In the genomic region with DNA sequence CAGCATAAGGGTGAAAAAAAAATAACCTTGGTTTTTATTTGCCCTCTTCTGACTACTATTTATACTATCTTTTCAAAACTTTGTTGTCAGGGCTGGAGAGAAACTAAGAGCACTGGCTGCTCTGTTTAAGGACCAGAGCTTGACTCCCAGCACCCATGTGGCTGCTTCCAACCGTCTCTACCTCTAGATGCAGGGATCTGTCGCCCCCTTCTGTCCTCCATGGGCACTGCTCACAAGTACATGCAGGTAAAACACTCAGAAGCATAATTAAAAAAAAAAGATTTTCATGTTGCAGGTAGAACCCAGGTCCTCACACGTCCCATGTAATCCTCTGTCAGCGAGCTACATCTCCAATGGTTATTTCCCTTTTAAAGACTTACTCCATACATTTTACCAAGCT, we compare ENCODE assay signal across 23 mouse cellular contexts.
DNase-seq lines count a peak whose midpoint lies in the region; ATAC-seq and TF ChIP-seq lines count a peak whose summit lies in the region.
"Had no signal": no experiment of that assay in that cellular context is flagged by ENCODE, and none has a peak within 500 bp of the region (broad histone marks: within the 10 kb centered on the region; RNA-seq: fewer than 3 reads in every experiment).

No protein-coding gene starts in this region.

- no peak for DNase-seq in hindbrain, postnatal 0 days (ENCODE audit: low spot score)
- DNase-seq in lung, embryonic 14.5 days: no peak
- no peak for DNase-seq in lung, postnatal 25 days (ENCODE audit: low spot score)
- no peak for DNase-seq in T-cell, adult 2 months (ENCODE audit: low spot score)
- DNase-seq: adrenal gland, postnatal 25 days; B cell, adult 2 months; cerebellum, adult 18-20 months; forebrain, postnatal 0 days; gastrocnemius, postnatal 10 days; heart, adult 18-20 months; kidney, postnatal 10 days; lung, postnatal 10 days; thymus, postnatal 25 days had no signal

- no peak overlapping the region for H3K4me2 ChIP-seq in hindbrain, postnatal 0 days (ENCODE audit: low read depth, low read length)
- no peak overlapping the region for H3K4me2 ChIP-seq in hindbrain, embryonic 12.5 days (replicated peaks)
- H3K4me2 ChIP-seq in lung, embryonic 14.5 days: no peak overlapping the region
- H3K4me2 ChIP-seq: embryonic facial prominence, embryonic 12.5 days; heart, embryonic 15.5 days; intestine, embryonic 15.5 days; neural tube, embryonic 13.5 days; stomach, embryonic 15.5 days had no signal

- H3K9me3 ChIP-seq in hindbrain, postnatal 0 days (ENCODE audit: low read length): no peaks in the 10 kb centered on the region
- no peaks in the 10 kb centered on the region for H3K9me3 ChIP-seq in hindbrain, embryonic 12.5 days (replicated peaks)
- H3K9me3 ChIP-seq in lung, embryonic 14.5 days (ENCODE audit: low read depth, low read length): 0 out of 2 replicates have a peak, but pooled peaks cover 3% of the 10 kb centered on the region
- no peaks in the 10 kb centered on the region for H3K9me3 ChIP-seq in ES-Bruce4 (replicated peaks; ENCODE audit: control insufficient read depth, insufficient read depth, low read length, poor library complexity, severe bottlenecking)
- H3K9me3 ChIP-seq: heart, embryonic 15.5 days; hindbrain, embryonic 10.5 days; megakaryocyte, embryonic 14.5 days; neural tube, embryonic 13.5 days; stomach, embryonic 15.5 days had no signal

- no peak for TF ChIP-seq EP300 in ES-Bruce4 (IDR thresholded peaks at IDR 0.05; ENCODE audit: insufficient read depth, low read depth, low read length)

- TF ChIP-seq CTCF in hindbrain, postnatal 0 days (IDR thresholded peaks at IDR 0.05; ENCODE audit: low read depth): peak; percentile 27; the same call in 1 of the 2 replicates
- peak; percentile 19; the same call in 1 of the 2 replicates for TF ChIP-seq CTCF in lung, embryonic 14.5 days (IDR thresholded peaks at IDR 0.05; ENCODE audit: low read depth)
- TF ChIP-seq CTCF in ES-Bruce4 (IDR thresholded peaks at IDR 0.05; ENCODE audit: low read depth, low read length): peak; percentile 32
- TF ChIP-seq CTCF in small intestine, adult 2 months (IDR thresholded peaks at IDR 0.05; ENCODE audit: extremely low read depth, insufficient read length, insufficient replicate concordance, low read depth, low read length): peak; percentile 29; the same call in 1 of the 2 replicates

- 94% methylated on average over 4 of the region's 4 CpGs for WGBS in hindbrain, postnatal 0 days
- WGBS in hindbrain, embryonic 12.5 days: 85% methylated on average over 4 of the region's 4 CpGs
- 93% methylated on average over 4 of the region's 4 CpGs for WGBS in lung, embryonic 14.5 days
- 92% methylated on average over 4 of the region's 4 CpGs for WGBS in small intestine, adult 2 months

- ATAC-seq in hindbrain, postnatal 0 days: no peak
- no peak for ATAC-seq in hindbrain, embryonic 12.5 days (ENCODE audit: low FRiP score)
- no peak for ATAC-seq in lung, embryonic 14.5 days (ENCODE audit: insufficient read depth)
- ATAC-seq: forebrain, postnatal 0 days; intestine, embryonic 15.5 days had no signal

- H3K9ac ChIP-seq in hindbrain, postnatal 0 days (replicated peaks; ENCODE audit: low read length): no peak overlapping the region
- H3K9ac ChIP-seq in hindbrain, embryonic 12.5 days: no peak overlapping the region
- H3K9ac ChIP-seq in lung, embryonic 14.5 days: no peak overlapping the region
- H3K9ac ChIP-seq in ES-Bruce4 (ENCODE audit: low read depth, poor library complexity, severe bottlenecking): no peak overlapping the region
- H3K9ac ChIP-seq: embryonic facial prominence, embryonic 12.5 days; forebrain, postnatal 0 days; heart, embryonic 15.5 days; intestine, embryonic 15.5 days; neural tube, embryonic 13.5 days; stomach, embryonic 15.5 days had no signal

- no peak overlapping the region for H3K4me3 ChIP-seq in hindbrain, postnatal 0 days (ENCODE audit: low read length)
- H3K4me3 ChIP-seq in hindbrain, embryonic 12.5 days: no peak overlapping the region
- H3K4me3 ChIP-seq in lung, embryonic 14.5 days (ENCODE audit: low read depth, low read length): no peak overlapping the region
- H3K4me3 ChIP-seq in ES-Bruce4 (ENCODE audit: low read depth, low read length): no peak overlapping the region
- H3K4me3 ChIP-seq in small intestine, adult 2 months (ENCODE audit: low read depth, low read length): no peak overlapping the region
- H3K4me3 ChIP-seq: embryonic facial prominence, embryonic 12.5 days; heart, embryonic 15.5 days; hindbrain, embryonic 10.5 days; intestine, embryonic 15.5 days; megakaryocyte, embryonic 14.5 days; neural tube, embryonic 13.5 days; stomach, embryonic 15.5 days had no signal

- no peaks in the 10 kb centered on the region for H3K4me1 ChIP-seq in hindbrain, postnatal 0 days (ENCODE audit: insufficient read depth, low read length)
- H3K4me1 ChIP-seq in hindbrain, embryonic 12.5 days: 0 out of 2 replicates have a peak, but pooled peaks cover 2% of the 10 kb centered on the region
- no peaks in the 10 kb centered on the region for H3K4me1 ChIP-seq in lung, embryonic 14.5 days (ENCODE audit: insufficient read depth)
- H3K4me1 ChIP-seq in ES-Bruce4 (ENCODE audit: control insufficient read depth, insufficient read depth, low read length): no peaks in the 10 kb centered on the region
- peaks cover 20% of the 10 kb centered on the region; the same call in 1 of the 2 replicates for H3K4me1 ChIP-seq in small intestine, adult 2 months (ENCODE audit: control insufficient read depth, insufficient read depth, insufficient read length, low read length)
- H3K4me1 ChIP-seq: hindbrain, embryonic 10.5 days; neural tube, embryonic 13.5 days had no signal

- H3K27ac ChIP-seq in hindbrain, postnatal 0 days: no peak overlapping the region
- no peak overlapping the region for H3K27ac ChIP-seq in hindbrain, embryonic 12.5 days
- H3K27ac ChIP-seq in lung, embryonic 14.5 days (ENCODE audit: low read depth): no peak overlapping the region
- H3K27ac ChIP-seq in ES-Bruce4 (ENCODE audit: insufficient read depth, low read length): no peak overlapping the region
- H3K27ac ChIP-seq in small intestine, adult 2 months (ENCODE audit: insufficient read depth, low read depth, low read length): no peak overlapping the region
- H3K27ac ChIP-seq: embryonic facial prominence, embryonic 12.5 days; heart, embryonic 15.5 days; hindbrain, embryonic 10.5 days; intestine, embryonic 15.5 days; neural tube, embryonic 13.5 days; stomach, embryonic 15.5 days had no signal

- no peak for TF ChIP-seq POLR2A in ES-Bruce4 (IDR thresholded peaks at IDR 0.05; ENCODE audit: insufficient read depth, low read length)
- no peak for TF ChIP-seq POLR2A in small intestine, adult 2 months (IDR thresholded peaks at IDR 0.05; ENCODE audit: low read depth, low read length)

- no peaks in the 10 kb centered on the region for H3K27me3 ChIP-seq in hindbrain, postnatal 0 days (ENCODE audit: insufficient read depth, low read length)
- H3K27me3 ChIP-seq in hindbrain, embryonic 12.5 days: no peaks in the 10 kb centered on the region
- H3K27me3 ChIP-seq in lung, embryonic 14.5 days (ENCODE audit: insufficient read depth, low read length): no peaks in the 10 kb centered on the region
- no peaks in the 10 kb centered on the region for H3K27me3 ChIP-seq in ES-Bruce4 (ENCODE audit: control insufficient read depth, insufficient read depth, low read length, poor library complexity, severe bottlenecking)
- no peaks in the 10 kb centered on the region for H3K27me3 ChIP-seq in small intestine, adult 2 months (ENCODE audit: control insufficient read depth, insufficient read depth, low read length)
- H3K27me3 ChIP-seq: embryonic facial prominence, embryonic 12.5 days; heart, embryonic 15.5 days; intestine, embryonic 15.5 days; megakaryocyte, embryonic 14.5 days; neural tube, embryonic 13.5 days; stomach, embryonic 15.5 days had no signal

- H3K36me3 ChIP-seq in hindbrain, postnatal 0 days (ENCODE audit: insufficient read depth, low read length): no peaks in the 10 kb centered on the region
- peaks cover 6% of the 10 kb centered on the region; the same call in 1 of the 2 replicates for H3K36me3 ChIP-seq in hindbrain, embryonic 12.5 days
- no peaks in the 10 kb centered on the region for H3K36me3 ChIP-seq in lung, embryonic 14.5 days (ENCODE audit: insufficient read depth)
- no peaks in the 10 kb centered on the region for H3K36me3 ChIP-seq in ES-Bruce4 (ENCODE audit: control insufficient read depth, insufficient read depth, low read length, poor library complexity, severe bottlenecking)
- peaks cover 3% of the 10 kb centered on the region for H3K36me3 ChIP-seq in small intestine, adult 2 months (ENCODE audit: control insufficient read depth, insufficient read depth, low read length)
- H3K36me3 ChIP-seq: embryonic facial prominence, embryonic 12.5 days; heart, embryonic 15.5 days; hindbrain, embryonic 10.5 days; intestine, embryonic 15.5 days; neural tube, embryonic 13.5 days; stomach, embryonic 15.5 days had no signal
